Mouse (Mus musculus) cerebellum, adult 2 months (tissue): ENCODE data around the gene Nt5c3. TPM values are rescaled to one million over a fixed set of nuclear protein-coding genes. Genes with fewer than 3 reads are reported as not detected.

Source experiments
- DNase-seq, 2 experiments: peaks; one replicate each; pipeline ENCODE4 v3.0.0; 2021
- H3K27ac ChIP-seq: fragments of 200-500 bp; 2 replicates; pipeline ENCODE4 v1.5.1; 2012; ENCODE audit warnings: low read length, control low read depth, inconsistent platforms; ENCODE audit not compliant: insufficient read depth
- H3K27me3 ChIP-seq: fragments of 200-500 bp; 2 replicates; pipeline ENCODE4 v1.6.1; 2012; ENCODE audit warnings: inconsistent platforms, mild to moderate bottlenecking, low read length, moderate library complexity; ENCODE audit not compliant: control insufficient read depth, insufficient read depth
- H3K4me1 ChIP-seq: fragments of 200-500 bp; 2 replicates; pipeline ENCODE4 v1.6.1; 2011; ENCODE audit warnings: low read length; ENCODE audit not compliant: control insufficient read depth, insufficient read depth
- H3K4me3 ChIP-seq: fragments of 200-500 bp; replicated peaks from 2 replicates; pipeline ENCODE3; 2011; ENCODE audit warnings: mild to moderate bottlenecking, low read depth, low read length, control low read depth; ENCODE audit not compliant: insufficient read depth
- CTCF ChIP-seq: fragments of 200-500 bp; IDR thresholded peaks from 2 replicates; pipeline ENCODE4 v1.5.1; 2011; ENCODE audit warnings: low read depth, mild to moderate bottlenecking, control low read depth, low read length, moderate library complexity, borderline replicate concordance; ENCODE audit not compliant: insufficient read depth
- POLR2A ChIP-seq: fragments of 200-500 bp; IDR thresholded peaks from 2 replicates; pipeline ENCODE4 v1.6.1; 2011; ENCODE audit warnings: low read length, control low read depth, borderline replicate concordance; ENCODE audit not compliant: insufficient read depth
- WGBS: fragments of 180-500 bp; shearing (Covaris S2); methylation state at CpG from one replicate; pipeline ENCODE4 v1.1.7; 2018; 5-methylcytosine and 5-hydroxymethylcytosine counted together
- polyA plus RNA-seq: library from polyadenylated mRNA; depleted of rRNA; stranded (reverse); fragments of >200 nt; gene quantifications from 2 replicates; pipeline ENCODE4 v1.2.3, GENCODE M21; 2012

The Nt5c3 gene
- polyA plus RNA-seq, 1 experiment, result 47.7 TPM

GRCm38 (mm10) chr6:56908397-56908796, 15.3 kb downstream of the Nt5c3 start:
- no peak overlapping the region for H3K4me3 ChIP-seq
- H3K27me3 ChIP-seq, result no peaks in the 10 kb centered on the region
- TF ChIP-seq POLR2A (no peak), CTCF (no peak)
- peaks cover 4% of the 10 kb centered on the region for H3K4me1 ChIP-seq
- 92% methylated on average over 2 of the region's 2 CpGs for WGBS
- no peak overlapping the region for H3K27ac ChIP-seq
- no peak for DNase-seq

- Histone ChIP-seq H3K27me3 (no peaks in the 10 kb centered on the region), H3K27ac (no peak overlapping the region), H3K4me1 (peaks cover 7% of the 10 kb centered on the region), H3K4me3 (no peak overlapping the region)
- DNase-seq, result no peak
- TF ChIP-seq CTCF (no peak), POLR2A (no peak)
- WGBS, result 42% methylated on average over 3 of the region's 3 CpGs
Observed at GRCm38 (mm10) chr6:56907973-56908372, 15.8 kb downstream of the Nt5c3 start.

- Histone ChIP-seq H3K27ac (no peak overlapping the region), H3K27me3 (no peaks in the 10 kb centered on the region), H3K4me3 (no peak overlapping the region), H3K4me1 (peaks cover 12% of the 10 kb centered on the region)
- TF ChIP-seq POLR2A, result no peak
- no peak for TF ChIP-seq CTCF
- WGBS, result 54% methylated on average over 8 of the region's 8 CpGs
- no peak for DNase-seq
Observed at GRCm38 (mm10) chr6:56906121-56906846, 17.4 kb downstream of the Nt5c3 start.

GRCm38 (mm10) chr6:56905486-56905885, 18.2 kb downstream of the Nt5c3 start:
- Histone ChIP-seq H3K27me3 (no peaks in the 10 kb centered on the region), H3K27ac (no peak overlapping the region), H3K4me3 (no peak overlapping the region), H3K4me1 (peaks cover 12% of the 10 kb centered on the region)
- 92% methylated on average over 5 of the region's 5 CpGs for WGBS
- TF ChIP-seq CTCF (no peak), POLR2A (no peak)
- DNase-seq, result no peak

GRCm38 (mm10) chr6:56904982-56905381, 18.8 kb downstream of the Nt5c3 start:
- no peak for DNase-seq
- WGBS, result 92% methylated on average over 2 of the region's 2 CpGs
- Histone ChIP-seq H3K27ac (no peak overlapping the region), H3K4me1 (peaks cover 12% of the 10 kb centered on the region), H3K4me3 (no peak overlapping the region), H3K27me3 (no peaks in the 10 kb centered on the region)
- TF ChIP-seq POLR2A (no peak), CTCF (no peak)

DNA sequence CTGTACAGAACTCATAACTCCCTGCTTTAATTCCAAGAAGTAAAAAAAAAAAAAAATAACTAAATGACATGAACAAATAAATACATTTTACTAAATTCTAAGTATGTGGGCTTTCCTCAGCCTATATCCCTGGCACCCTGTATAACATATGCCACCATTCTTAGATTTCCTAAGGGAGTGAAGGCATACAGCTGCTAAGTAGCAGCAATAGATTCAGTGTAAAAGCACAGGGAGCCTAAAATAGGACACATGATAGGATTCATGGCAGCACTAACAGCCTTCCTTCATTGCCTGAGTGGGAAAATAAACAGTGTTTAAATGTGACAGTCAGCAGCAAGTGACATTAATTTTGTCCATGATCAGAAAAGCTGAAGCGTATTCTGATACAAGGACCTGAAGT, 19.4 kb downstream of the Nt5c3 start:
- TF ChIP-seq POLR2A (no peak), CTCF (no peak)
- Histone ChIP-seq H3K27ac (no peak overlapping the region), H3K4me1 (peaks cover 12% of the 10 kb centered on the region), H3K27me3 (no peaks in the 10 kb centered on the region), H3K4me3 (no peak overlapping the region)
- no peak for DNase-seq
- 79% methylated on average over 1 of the region's 1 CpGs for WGBS

GRCm38 (mm10) chr6:56903831-56904230, 19.9 kb downstream of the Nt5c3 start:
- no peak for DNase-seq
- TF ChIP-seq POLR2A, result no peak
- no peak for TF ChIP-seq CTCF
- WGBS, result 38% methylated on average over 6 of the region's 6 CpGs
- H3K4me1 ChIP-seq, result peaks cover 12% of the 10 kb centered on the region
- H3K27me3 ChIP-seq, result no peaks in the 10 kb centered on the region
- H3K27ac ChIP-seq, result no peak overlapping the region
- H3K4me3 ChIP-seq, result no peak overlapping the region

- no peak overlapping the region for H3K27ac ChIP-seq
- no peak overlapping the region for H3K4me3 ChIP-seq
- no peak for TF ChIP-seq POLR2A
- no peak for TF ChIP-seq CTCF
- no peak for DNase-seq
- H3K27me3 ChIP-seq, result no peaks in the 10 kb centered on the region
- 89% methylated on average over 7 of the region's 7 CpGs for WGBS
- H3K4me1 ChIP-seq, result peaks cover 12% of the 10 kb centered on the region
Observed at GRCm38 (mm10) chr6:56902606-56903520, 20.9 kb downstream of the Nt5c3 start.
